Mouse (Mus musculus) brown adipose tissue, adult 24 weeks (tissue): ENCODE results near the gene Kcnj8. TPM values are rescaled to one million over a fixed set of nuclear protein-coding genes. Genes with fewer than 3 reads are reported as not detected.

ENCODE experiments used
- H3K27ac ChIP-seq: fragments of 200-500 bp; replicated peaks from 2 replicates; pipeline ENCODE4 v1.5.1; 2012; ENCODE audit warnings: low read depth, mild to moderate bottlenecking, low read length
- H3K4me1 ChIP-seq: fragments of 200-500 bp; 2 replicates; pipeline ENCODE4 v1.6.1; 2012; ENCODE audit warnings: low read length, mixed read lengths; ENCODE audit not compliant: control insufficient read depth, insufficient read depth, insufficient read length
- H3K4me3 ChIP-seq: fragments of 200-500 bp; 2 replicates; pipeline ENCODE4 v1.5.1; 2012; ENCODE audit warnings: low read depth, mild to moderate bottlenecking, low read length, moderate library complexity; ENCODE audit not compliant: insufficient read depth
- polyA plus RNA-seq: library from polyadenylated mRNA; stranded (reverse); fragments of >200 nt; gene quantifications from 2 replicates; pipeline ENCODE4 v1.2.4, GENCODE M21; 2012; ENCODE audit not compliant: missing spikeins, insufficient read depth, insufficient read length

The Kcnj8 gene
- polyA plus RNA-seq, 1 experiment, result 17.3 TPM

DNA sequence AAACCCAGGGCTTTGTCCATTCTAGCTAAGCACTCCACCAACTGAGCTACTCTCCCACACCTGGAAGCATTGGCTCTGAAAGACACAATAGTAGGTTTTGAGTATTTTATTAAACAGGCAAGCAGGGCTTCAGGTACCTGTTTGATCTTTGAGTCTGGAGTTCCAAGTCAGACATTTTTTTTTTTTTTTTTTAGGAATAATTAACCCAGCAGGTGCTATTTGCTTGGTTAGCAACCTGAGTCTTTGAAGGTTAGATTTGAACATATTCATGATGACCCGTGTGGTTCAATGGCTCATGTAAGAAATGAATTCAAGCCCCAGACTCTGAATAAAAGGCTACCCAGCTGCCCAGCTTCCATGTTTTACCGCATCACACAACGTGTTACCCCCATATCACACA is 6.7 kb downstream of the Kcnj8 start:
- Histone ChIP-seq H3K4me1 (no peaks in the 10 kb centered on the region), H3K4me3 (no peak overlapping the region), H3K27ac (no peak overlapping the region)

DNA sequence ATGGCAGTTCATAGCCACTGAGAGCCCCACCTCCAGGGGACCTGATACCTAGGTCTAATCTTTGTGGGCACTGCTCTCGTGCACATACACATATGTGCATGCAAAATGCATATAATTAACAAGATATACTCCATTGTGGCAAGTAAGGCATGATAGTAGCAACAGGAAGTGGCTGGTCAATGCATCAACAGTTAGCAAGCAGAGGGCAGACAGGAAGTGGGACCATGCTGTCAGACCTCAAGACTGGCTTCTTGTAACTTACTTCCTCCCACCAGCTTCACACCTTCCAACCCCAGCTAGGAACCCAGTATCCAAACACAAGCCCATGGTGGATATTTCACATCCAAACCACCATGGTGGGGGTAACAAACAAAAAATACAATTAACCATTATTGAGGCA is 10.3 kb downstream of the Kcnj8 start:
- Histone ChIP-seq H3K4me3 (no peak overlapping the region), H3K4me1 (no peaks in the 10 kb centered on the region), H3K27ac (no peak overlapping the region)

DNA sequence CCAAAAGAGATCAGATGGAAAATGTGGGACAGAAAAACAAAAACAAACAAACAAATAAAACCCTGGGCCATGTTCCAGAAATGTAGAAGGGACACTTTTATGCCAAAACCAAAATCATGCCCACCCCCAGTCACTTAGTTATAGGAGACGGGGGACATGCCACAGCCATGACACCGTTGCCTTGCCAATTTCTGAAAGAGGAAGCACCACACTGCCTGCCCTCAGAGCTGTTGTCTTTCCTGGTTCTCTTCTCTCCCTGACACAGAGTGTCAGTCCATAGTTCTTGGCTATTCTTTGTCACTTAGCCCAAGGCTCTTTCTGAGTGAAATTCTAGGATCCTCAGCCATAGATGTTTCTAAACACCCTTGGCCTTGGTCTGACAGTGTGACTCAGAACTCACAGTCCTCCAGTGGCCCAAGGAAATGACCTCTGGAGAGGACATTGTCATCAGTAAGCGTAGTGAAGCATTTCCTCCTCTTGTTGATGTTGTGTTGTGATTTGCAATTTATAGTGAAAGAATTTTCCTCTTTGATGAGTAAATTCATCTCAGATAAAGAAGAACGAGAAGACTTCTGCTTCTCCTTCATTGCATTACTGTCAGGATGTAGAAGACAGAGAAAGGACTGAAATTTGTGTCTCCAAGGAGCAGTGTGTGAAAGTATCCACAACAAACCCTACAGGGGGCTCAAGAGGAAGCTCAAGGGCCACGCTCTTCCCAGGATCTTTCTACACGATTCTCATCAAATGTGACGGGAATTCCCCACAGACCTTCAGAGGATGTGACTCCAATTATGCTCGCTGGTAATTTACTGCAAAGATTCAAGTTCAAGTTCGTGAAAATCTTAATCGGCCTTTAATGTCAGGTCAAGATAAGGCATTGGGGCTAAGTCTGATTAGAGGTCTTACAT is 12.4 kb downstream of the Kcnj8 start:
- H3K27ac ChIP-seq, result peak overlapping the region; percentile 78
- H3K4me3 ChIP-seq, result no peak overlapping the region
- H3K4me1 ChIP-seq, result no peaks in the 10 kb centered on the region

DNA sequence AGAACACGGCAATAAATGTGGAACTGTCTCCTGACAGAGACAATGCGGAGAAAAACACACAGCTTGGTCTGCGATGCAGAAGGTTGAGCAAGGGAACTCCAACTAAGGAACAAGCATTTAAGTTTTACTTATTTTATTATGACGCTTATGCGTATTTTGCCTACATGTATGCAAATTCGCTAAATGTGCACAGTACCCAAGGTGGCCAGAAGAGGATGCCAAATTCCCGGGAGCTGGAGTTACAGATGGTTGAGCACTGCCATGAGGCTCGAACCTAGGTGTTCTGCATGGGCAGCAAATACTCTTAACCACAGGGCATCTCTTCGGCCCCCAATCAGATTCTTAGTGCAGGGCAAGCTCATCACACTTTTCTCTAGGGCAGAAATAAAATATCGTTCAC is 13.3 kb downstream of the Kcnj8 start:
- Histone ChIP-seq H3K4me3 (no peak overlapping the region), H3K27ac (no peak overlapping the region), H3K4me1 (no peaks in the 10 kb centered on the region)

DNA sequence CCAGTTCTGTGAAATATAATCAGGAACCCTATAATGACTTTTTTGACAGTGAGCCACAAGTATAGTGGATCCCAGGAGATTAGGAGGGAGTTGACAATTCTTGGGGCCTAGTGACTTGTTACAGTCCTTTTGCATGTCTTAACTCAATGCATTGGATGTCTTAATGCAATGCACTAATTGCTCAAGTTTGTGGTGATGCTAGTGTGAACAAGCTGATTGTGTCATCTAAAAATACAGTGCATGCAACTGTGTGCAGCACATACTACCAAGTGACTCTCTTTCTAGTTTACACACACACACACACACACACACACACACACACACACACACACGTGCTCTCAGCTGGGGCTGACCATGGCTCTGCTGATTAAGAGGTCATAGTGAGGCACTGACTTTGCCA is 15.4 kb downstream of the Kcnj8 start:
- H3K4me3 ChIP-seq, result no peak overlapping the region
- H3K4me1 ChIP-seq, result no peaks in the 10 kb centered on the region
- H3K27ac ChIP-seq, result no peak overlapping the region

DNA sequence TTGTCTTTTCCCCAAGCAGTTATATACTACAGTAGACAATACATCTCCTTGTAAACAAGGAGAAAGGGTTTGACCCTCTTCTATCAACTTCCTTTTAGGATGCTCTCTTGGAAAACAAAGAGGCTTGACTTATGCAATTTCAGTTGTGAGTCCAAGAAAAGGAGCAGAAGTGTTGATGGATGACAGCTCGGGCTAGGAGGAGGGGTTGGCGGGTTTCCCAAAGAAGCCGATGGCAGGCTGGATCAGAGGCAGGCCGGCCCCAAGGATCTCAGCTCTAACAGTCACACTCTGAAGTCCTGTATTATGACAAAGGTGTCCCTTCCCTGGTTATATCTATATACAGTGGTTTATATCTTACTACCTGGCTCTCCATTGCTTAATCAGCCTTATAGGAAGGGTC is 19.9 kb downstream of the Kcnj8 start:
- Histone ChIP-seq H3K4me3 (no peak overlapping the region), H3K4me1 (no peaks in the 10 kb centered on the region), H3K27ac (no peak overlapping the region)

DNA sequence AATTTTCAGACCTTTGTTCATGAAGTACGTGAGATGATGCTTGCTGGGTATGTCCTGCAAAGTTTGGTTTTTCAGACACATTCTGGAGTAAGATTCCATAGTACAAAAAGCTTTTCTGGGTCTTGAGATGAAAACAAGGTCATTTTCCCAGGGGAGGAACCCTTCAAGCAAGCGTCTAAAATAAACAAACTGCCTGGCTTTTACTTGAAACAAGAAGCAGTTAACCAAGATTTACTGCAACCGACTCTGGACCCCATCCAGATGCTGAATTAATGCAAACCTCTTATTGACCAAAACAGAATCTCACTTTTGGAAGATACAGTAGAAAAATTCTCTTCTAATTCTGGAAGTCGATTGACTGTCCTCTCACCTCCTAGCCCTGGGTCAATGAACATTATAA is 20.5 kb downstream of the Kcnj8 start:
- no peak overlapping the region for H3K4me3 ChIP-seq
- H3K4me1 ChIP-seq, result no peaks in the 10 kb centered on the region
- H3K27ac ChIP-seq, result no peak overlapping the region; the same call in 1 of the 2 replicates

DNA sequence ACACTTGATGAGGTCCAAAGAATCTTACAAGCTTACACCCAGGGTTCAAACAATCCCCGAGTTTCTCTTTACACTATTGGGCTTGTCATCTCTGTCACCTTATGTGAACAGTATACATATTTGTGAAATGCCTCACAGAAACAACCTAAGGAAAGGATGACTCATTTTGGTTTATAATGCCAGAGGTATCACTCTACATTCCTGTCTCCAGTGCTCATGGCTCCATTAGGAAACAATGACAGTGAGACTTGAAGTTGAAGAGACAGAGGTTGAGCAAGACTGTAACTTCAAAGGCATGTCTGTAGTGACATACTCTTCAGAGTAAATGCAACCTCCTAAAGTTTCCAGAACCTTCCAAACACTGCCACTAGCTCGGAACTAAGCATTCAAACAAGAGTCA is 23.0 kb downstream of the Kcnj8 start:
- H3K4me3 ChIP-seq, result no peak overlapping the region
- H3K4me1 ChIP-seq, result no peaks in the 10 kb centered on the region
- no peak overlapping the region for H3K27ac ChIP-seq

DNA sequence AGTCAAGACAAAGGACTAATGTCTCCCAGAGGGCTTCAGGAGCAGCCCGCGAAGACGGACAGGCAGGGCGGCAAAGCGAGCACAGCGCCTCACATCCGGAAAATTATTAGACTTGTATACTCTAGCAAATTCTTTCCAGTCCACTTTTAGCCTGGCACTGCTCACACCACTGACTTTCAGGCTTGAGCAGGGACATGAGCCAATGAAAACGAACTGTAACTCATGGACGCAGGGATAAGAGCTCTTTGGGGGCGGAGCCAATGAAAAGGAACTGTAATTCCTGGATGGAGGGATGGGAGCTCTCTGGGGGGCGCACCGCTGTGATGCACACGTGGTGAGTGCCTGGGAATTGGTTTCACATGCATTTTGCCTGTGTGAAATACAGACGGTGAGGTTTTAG is 26.3 kb downstream of the Kcnj8 start:
- Histone ChIP-seq H3K27ac (no peak overlapping the region), H3K4me1 (no peaks in the 10 kb centered on the region), H3K4me3 (no peak overlapping the region)

DNA sequence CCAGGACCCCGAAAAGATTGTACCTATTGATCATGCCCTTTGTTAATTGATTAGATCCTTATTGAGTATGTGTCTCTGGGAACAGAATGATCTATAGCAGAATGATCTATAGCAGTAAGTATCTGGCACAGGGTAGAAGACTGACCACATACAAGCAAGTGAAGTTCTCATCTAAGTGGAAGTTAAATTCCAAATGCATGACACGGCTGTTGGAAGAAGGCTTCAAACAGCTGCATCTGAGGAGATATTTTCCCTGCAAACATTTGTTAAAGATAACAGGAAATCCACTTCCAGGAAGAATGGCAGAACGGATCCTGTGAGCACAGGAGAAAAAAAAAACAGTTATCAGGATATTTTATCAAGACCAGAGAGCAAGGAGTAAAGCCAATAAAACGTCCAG is 27.8 kb downstream of the Kcnj8 start:
- no peak overlapping the region for H3K27ac ChIP-seq
- H3K4me1 ChIP-seq, result peaks cover 5% of the 10 kb centered on the region
- H3K4me3 ChIP-seq, result no peak overlapping the region

DNA sequence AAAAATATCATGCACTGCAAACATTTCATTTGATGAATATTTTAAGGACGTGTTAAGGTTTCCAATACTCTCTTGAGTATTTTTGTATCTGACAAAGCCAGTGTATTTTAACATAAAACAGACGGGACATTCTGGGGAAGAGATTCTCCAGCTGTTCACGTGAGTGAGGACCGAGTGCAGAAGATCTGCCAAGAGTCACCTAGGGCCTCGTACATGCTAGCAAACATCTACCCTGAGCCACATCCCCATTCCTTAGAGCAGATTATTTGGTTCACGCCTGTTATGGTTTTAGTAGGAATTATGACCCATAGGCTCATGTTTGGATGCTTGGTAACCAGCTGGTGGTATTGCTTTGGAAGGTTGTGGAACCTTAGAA is 28.6 kb downstream of the Kcnj8 start:
- H3K4me1 ChIP-seq, result peaks cover 11% of the 10 kb centered on the region
- H3K4me3 ChIP-seq, result no peak overlapping the region

DNA sequence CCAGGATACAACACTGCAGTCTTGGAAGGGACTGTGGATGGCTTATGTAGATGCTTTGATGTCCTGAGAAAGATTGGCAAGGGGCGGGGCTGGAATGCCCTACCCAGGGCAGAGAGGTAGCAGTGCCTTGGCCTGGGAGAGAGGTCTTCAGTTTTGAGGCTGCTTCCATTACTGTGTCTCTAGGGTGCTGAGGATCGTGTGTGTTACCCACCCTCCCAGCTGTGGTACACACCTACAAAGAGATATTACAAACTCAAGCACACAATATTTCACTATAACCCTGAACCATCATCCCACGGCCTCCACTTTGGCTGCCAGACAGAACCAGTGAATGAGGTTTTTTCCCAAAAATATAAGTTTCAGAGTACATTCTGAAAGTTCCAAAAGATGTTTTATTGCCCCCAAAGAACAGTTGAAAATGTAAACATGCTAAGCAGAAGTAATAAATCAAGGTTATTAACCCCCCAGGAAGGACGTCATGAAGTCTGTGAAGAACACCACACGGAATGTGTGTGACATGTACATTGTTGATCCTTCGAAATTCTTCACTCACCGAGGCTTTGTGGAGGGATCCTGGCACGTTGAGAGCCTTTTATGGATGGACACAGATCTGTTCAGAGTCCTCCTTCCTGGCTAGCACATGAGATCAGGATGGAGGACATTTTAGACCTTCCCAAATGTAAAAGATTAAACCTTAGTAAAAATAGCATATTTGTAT is 29.2 kb downstream of the Kcnj8 start:
- H3K4me1 ChIP-seq, result peaks cover 11% of the 10 kb centered on the region
- H3K27ac ChIP-seq, result no peak overlapping the region
- H3K4me3 ChIP-seq, result no peak overlapping the region

More for the DNA sequence above, 28.6 kb downstream of the Kcnj8 start:
- H3K27ac ChIP-seq, result no peak overlapping the region

DNA sequence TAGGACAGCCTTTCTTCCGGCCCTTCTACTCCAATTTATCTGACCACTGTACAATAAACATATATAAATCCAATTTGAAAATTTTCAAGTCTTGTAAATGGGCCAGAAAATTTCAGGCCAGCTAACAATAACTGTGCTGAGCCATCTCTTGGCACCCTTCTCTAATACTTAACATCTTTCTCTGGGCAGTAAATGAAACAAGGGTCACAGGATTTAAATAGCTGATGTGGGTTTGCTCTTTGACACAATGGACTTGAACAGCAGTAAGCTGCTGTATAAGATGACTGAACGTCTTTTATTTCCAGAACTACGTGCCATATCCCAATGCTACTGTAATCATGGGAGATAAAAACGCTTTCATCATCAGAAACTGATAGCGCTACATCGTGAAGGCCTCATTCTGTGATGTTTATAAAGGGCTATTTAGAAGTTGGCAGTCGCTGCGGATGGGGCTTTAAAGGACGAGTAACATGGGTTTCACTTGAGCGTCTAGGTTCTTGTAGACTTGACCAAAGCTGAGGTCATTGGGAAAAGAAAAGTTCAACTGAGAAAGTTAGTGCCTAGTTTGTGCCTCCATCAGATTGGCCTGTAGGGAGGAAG is 30.8 kb downstream of the Kcnj8 start:
- Histone ChIP-seq H3K4me1 (peaks cover 11% of the 10 kb centered on the region), H3K4me3 (no peak overlapping the region), H3K27ac (peak overlapping the region; percentile 32; the same call in 1 of the 2 replicates)

DNA sequence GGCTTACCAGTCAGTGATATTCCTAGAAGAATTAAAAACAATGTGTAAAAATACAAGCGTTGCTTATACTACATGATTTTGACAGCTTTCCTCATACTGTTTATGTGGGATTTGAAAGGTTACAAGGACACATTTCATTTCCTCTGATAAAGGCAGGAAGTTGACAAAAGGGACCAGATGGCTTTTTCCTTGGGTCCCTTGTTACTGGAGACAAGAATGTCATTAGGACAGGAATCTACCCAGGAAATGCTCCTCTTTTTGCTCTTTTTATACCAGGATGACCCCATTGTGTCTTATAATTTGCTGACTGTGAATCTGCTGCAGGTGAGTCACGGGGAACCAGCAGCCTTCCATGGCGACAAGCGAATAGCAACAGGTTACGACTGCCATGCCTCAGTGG is 31.3 kb downstream of the Kcnj8 start:
- H3K4me1 ChIP-seq, result peaks cover 11% of the 10 kb centered on the region
- H3K27ac ChIP-seq, result peak overlapping the region; percentile 42; the same call in 1 of the 2 replicates
- H3K4me3 ChIP-seq, result no peak overlapping the region

DNA sequence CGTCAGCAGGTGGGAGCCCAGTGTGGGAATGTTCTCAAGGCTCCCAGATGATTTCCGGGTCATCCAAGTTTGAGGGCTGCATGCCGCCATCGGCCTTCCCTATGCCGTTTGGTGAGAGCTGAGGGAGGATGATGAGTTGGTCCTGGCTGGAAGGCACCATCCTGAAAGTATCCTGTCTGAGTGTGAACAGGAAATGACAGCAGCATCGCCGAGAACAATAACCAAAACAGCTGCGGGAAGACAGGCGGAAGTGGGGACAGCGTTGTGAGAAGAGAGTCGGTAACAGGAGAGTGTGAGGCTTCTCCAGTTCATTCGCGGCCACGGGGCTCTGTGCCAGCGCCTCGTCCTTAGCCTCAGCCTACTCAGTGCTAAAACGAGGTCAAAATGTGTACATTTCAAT is 32.9 kb downstream of the Kcnj8 start:
- Histone ChIP-seq H3K4me1 (peaks cover 11% of the 10 kb centered on the region), H3K27ac (peak overlapping the region; percentile 36), H3K4me3 (no peak overlapping the region)
